Mouse (Mus musculus) v-Abl transformed pro-B cells (cell line): ENCODE results near the gene Plekhb2.

ENCODE experiments used
- in situ Hi-C, 2 experiments: fragments of 400-800 bp; cut with MboI; formaldehyde crosslinking; loops; one replicate each; pipeline ENCODE4 v1.15.1; 2025; ENCODE audit not compliant: unreplicated experiment in 2 of 2

The Plekhb2 gene

DNA sequence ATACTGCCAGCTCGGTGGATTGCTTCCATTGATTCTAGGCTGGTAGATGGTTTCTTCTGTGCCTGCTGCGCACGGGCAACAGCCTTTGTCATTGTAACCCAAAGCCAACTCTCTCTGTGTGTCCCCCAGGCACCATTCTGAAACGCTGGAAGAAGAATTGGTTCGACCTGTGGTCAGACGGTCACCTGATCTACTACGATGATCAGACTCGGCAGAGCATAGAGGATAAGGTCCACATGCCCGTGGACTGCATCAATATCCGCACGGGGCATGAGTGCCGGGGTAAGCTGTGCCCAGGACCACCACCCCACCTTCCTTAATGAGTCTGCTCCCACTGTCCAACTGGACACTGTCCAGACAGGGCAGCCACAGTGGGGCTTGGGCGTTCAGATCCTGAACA is 13.1 kb downstream of the Plekhb2 start:
- in situ Hi-C loops: loop anchor here (10.0 to 25.0 kb wide), 6 partner anchors 218 to 1624 kb away; no protein-coding TSS in a partner anchor

- in situ Hi-C loops: loop anchor here (10.0 to 25.0 kb wide), 6 partner anchors 219 to 1624 kb away; no protein-coding TSS in a partner anchor
Observed at GRCm38 (mm10) chr1:34863323-34863722, 13.5 kb downstream of the Plekhb2 start.

DNA sequence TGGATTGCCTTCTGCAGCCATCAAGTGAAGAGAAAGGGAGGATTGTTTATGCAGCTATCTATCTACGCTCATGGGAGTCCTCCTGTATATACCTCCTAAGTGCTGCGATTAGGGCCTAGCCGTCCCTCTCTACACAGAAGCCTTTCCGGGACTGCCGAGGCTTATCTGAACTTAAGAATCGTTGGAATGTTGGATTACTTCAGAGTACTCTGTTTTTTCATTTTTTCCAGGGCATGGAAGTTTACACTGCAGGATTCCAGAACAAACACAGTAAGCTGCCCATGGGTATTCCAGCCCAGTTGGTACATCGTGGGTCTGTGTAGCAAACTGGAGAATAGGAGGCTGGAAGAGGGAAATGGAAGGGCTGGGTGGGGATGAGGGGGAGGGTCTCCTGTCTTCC is 14.5 kb downstream of the Plekhb2 start:
- in situ Hi-C loops: loop anchor here (10.0 to 25.0 kb wide), 6 partner anchors 219 to 1623 kb away; no protein-coding TSS in a partner anchor

DNA sequence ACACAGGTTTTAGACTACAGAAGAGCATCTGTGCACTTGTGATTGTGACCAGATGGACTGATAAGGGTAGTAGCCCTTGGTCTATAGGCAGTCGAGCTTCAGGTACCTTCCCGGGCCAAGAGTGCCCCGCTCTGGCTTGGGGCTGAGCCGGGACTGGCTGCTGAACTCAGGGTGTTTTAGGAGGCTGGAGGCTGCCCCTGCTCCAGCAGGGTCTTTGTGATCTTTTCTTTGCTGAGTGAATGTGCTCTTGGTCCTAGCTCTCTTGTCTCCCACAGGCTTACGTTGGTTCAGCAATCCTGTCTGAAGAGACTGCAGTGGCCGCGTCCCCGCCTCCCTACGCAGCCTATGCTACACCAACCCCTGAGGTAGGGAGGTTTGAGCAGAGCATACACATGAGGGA is 16.1 kb downstream of the Plekhb2 start:
- in situ Hi-C loops: loop anchor here (5.0 to 25.0 kb wide), 7 partner anchors 124 to 1621 kb away; no protein-coding TSS in a partner anchor

GRCm38 (mm10) chr1:34866815-34867573 is 17.2 kb downstream of the Plekhb2 start:
- in situ Hi-C loops: loop anchor here (5.0 to 25.0 kb wide), 7 partner anchors 125 to 1620 kb away; no protein-coding TSS in a partner anchor

DNA sequence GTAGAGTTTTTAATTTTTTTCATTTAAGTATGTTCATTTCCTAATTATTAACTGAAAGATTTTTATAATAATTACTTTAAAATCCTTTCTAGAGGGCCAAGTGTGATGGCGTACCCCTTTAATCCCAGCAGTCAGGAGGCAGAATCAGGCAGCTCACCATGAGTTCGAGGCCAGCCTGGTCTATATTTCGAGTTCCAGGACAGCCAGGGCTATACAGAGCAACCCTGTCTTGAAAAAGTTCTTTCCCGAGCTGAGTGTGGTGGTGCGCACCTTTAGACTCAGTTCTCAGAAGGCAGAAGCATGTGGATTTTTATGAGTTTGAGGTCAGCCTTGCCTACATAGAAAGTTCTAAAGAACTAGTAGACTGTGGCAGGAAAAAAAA is 17.8 kb downstream of the Plekhb2 start:
- in situ Hi-C loops: loop anchor here (5.0 to 25.0 kb wide), 7 partner anchors 125 to 1620 kb away; no protein-coding TSS in a partner anchor

GRCm38 (mm10) chr1:34868391-34868790 is 18.6 kb downstream of the Plekhb2 start:
- in situ Hi-C loops: loop anchor here (5.0 to 25.0 kb wide), 7 partner anchors 126 to 1619 kb away; no protein-coding TSS in a partner anchor

DNA sequence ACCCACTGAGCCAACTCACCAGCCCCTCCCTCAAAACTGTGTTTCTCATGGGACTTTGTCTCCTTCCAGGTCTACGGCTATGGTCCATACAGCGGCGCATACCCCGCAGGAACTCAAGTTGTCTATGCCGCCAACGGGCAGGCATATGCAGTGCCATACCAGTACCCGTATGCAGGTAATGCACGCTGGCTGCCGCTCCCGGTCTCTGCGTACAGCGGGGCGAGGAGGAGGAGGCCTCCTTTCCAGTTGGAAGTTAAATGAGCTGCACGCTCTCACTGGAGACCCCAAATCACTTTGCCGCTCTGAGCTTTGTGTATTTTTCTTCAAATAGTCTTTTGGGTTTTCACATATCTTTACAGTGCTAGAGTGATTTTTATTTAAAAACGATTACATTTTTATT is 19.5 kb downstream of the Plekhb2 start:
- in situ Hi-C loops: loop anchor here (5.0 to 25.0 kb wide), 7 partner anchors 127 to 1618 kb away; no protein-coding TSS in a partner anchor

DNA sequence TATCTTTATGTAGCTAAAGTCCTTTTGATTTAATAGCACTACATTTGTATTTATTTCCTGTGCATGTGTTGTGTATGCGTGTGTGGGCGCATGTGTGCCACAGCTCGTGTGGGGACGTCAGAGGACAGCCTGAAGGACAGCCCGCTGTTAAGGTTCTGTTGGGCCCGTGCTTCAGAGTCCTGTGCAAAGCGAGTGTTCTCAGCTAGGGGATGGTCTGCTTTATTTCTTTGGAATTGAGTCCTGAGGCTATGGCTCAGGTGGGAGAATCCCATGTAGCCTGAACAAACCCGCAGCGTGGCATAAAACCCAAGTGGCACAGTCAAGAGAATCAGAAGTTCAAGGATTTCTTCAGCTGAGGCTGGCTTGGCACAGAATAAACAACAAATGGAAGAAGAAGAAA is 21.4 kb downstream of the Plekhb2 start:
- in situ Hi-C loops: loop anchor here (10.0 to 25.0 kb wide), 5 partner anchors 216 to 1616 kb away; no protein-coding TSS in a partner anchor

GRCm38 (mm10) chr1:34873551-34873950 is 23.8 kb downstream of the Plekhb2 start:
- in situ Hi-C loops: loop anchor here (10.0 to 25.0 kb wide), 5 partner anchors 219 to 1614 kb away; no protein-coding TSS in a partner anchor

- in situ Hi-C loops: loop anchor here in 1 of 2 experiments (10.0 kb wide), 3 partner anchors 225 to 1395 kb away; partner anchors contain the start of genes Hs6st1 and Neurl3
Observed at GRCm38 (mm10) chr1:34879611-34880010, 29.8 kb downstream of the Plekhb2 start.

- in situ Hi-C loops: loop anchor here in 1 of 2 experiments (10.0 kb wide), 2 partner anchors 1181 to 1391 kb away; partner anchors contain the start of genes Hs6st1 and Neurl3
Observed at GRCm38 (mm10) chr1:34883776-34884175, 34.0 kb downstream of the Plekhb2 start.

DNA sequence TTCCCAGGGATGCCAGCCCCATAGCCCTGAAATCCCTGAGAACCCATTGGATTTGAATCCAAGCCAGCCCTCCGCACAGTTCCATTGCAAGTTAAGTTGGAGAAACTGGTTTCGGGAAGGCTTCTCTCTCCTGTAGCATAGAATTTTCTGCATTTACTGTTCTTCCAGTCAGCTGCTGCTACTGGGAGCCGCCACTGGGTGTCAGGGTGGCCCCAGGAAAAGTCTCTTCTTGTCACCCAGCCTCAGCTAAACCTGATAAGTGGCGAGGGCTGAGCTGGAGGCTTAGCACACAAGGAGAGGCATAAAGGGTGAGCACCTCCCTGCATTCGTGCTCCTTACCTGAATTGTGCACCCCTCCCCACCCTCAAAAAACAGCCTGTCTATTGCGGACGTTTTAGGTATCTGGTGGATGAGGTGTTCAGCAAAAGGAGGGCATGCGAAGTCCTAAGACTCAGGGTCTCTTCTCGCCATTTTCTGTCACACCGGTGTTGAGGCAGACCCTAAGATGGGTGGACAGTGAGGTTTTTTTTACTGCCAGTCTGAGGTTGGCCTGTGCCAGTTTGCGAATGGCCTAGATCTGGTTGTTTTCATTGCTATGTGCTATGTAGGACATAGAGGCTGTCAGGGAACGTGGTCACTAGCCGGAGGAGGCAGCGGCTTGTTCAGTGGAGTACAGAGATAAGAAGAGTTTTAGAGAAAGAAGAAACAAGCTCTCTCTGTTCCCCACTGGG is 41.9 kb downstream of the Plekhb2 start:
- in situ Hi-C loops: no loop called here

GRCm38 (mm10) chr1:34892466-34892865 is 42.7 kb downstream of the Plekhb2 start:
- in situ Hi-C loops: no loop called here

DNA sequence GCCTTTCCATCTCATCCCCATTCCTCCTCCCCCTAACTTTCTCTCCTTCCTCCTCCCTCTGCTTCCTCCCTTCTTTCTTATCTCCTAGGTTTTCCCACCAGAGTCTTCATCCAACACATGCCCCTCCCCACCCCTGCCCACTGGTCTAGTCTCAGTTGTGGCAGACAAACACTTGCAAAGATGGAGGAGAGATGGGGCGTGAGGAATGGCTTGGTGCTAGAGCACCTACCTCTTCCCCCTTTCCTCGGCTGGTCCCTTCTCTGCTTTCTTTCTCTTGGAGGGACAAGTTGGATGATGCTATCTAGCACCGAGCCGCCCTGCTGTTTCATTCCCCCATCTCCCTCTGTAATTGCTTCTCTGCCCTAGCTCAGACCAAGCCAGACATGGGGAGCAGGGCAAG is 43.6 kb downstream of the Plekhb2 start:
- in situ Hi-C loops: no loop called here

- in situ Hi-C loops: no loop called here
Observed at GRCm38 (mm10) chr1:34893831-34894230, 44.1 kb downstream of the Plekhb2 start.

GRCm38 (mm10) chr1:34896102-34896501 is 46.3 kb downstream of the Plekhb2 start:
- in situ Hi-C loops: no loop called here

GRCm38 (mm10) chr1:34896898-34897297 is 47.1 kb downstream of the Plekhb2 start:
- in situ Hi-C loops: no loop called here

- in situ Hi-C loops: no loop called here
Observed at GRCm38 (mm10) chr1:34928656-34929055, 78.9 kb downstream of the Plekhb2 start.
